Mouse (Mus musculus) stomach, embryonic 14.5 days (tissue): ENCODE results near the gene Adra1b. TPM values are rescaled to one million over a fixed set of nuclear protein-coding genes. Genes with fewer than 3 reads are reported as not detected.

Source experiments
- ATAC-seq: fragments of 200-750 bp; cut with Nextera tagmentation; 2 replicates; pipeline ENCODE4 v1.8.0; 2017; ENCODE audit warnings: low read depth, moderate TSS enrichment; ENCODE audit not compliant: insufficient number of reproducible peaks, insufficient read depth, low FRiP score
- H3K27ac ChIP-seq: fragments of 300-500 bp; sonication (generic); 2 replicates; pipeline ENCODE4 v1.5.1; 2014; ENCODE audit warnings: mild to moderate bottlenecking, low read length, moderate library complexity, mixed read lengths
- H3K27me3 ChIP-seq: fragments of 300-500 bp; sonication (generic); 2 replicates; pipeline ENCODE4 v1.6.1; 2014; ENCODE audit warnings: low read length, control low read depth, mixed read lengths; ENCODE audit not compliant: control insufficient read depth, insufficient read depth
- H3K36me3 ChIP-seq: fragments of 300-500 bp; sonication (generic); 2 replicates; pipeline ENCODE4 v1.6.1; 2014; ENCODE audit warnings: mild to moderate bottlenecking, control low read depth, low read length, moderate library complexity, mixed read lengths; ENCODE audit not compliant: control insufficient read depth, insufficient read depth
- H3K4me1 ChIP-seq: fragments of 300-500 bp; sonication (generic); 2 replicates; pipeline ENCODE4 v1.6.1; 2014; ENCODE audit warnings: low read length, control low read depth, mixed read lengths; ENCODE audit not compliant: control insufficient read depth, insufficient read depth
- H3K4me2 ChIP-seq: fragments of 300-500 bp; sonication (generic); replicated peaks from 2 replicates; pipeline ENCODE4 v1.6.1; 2014; ENCODE audit warnings: low read depth, low read length, control low read depth
- H3K4me3 ChIP-seq: fragments of 300-500 bp; sonication (generic); 2 replicates; pipeline ENCODE4 v1.5.1; 2014; ENCODE audit warnings: low read depth, low read length, control low read depth
- H3K9ac ChIP-seq: fragments of 300-500 bp; sonication (generic); replicated peaks from 2 replicates; pipeline ENCODE4 v1.6.1; 2014; ENCODE audit warnings: low read depth, mild to moderate bottlenecking, control low read depth, low read length, moderate library complexity, mixed read lengths
- H3K9me3 ChIP-seq: fragments of 300-500 bp; sonication (generic); 2 replicates; pipeline ENCODE4 v1.6.1; 2016; ENCODE audit warnings: low read depth, low read length, control low read depth; ENCODE audit not compliant: control insufficient read depth
- WGBS: fragments of 180-500 bp; shearing (Covaris S2); extraction: QIAGEN DNeasy Blood & Tissue Kit; methylation state at CpG from one replicate; pipeline ENCODE4 v1.1.7; 2014; 5-methylcytosine and 5-hydroxymethylcytosine counted together
- polyA plus RNA-seq: library from polyadenylated mRNA; unstranded; fragments of >200 nt; fragmentation: Nextera tagmentation; extraction: Ambion mirVana; gene quantifications from 2 replicates; pipeline ENCODE4 v1.2.1, GENCODE M21; 2014

Adra1b gene
- polyA plus RNA-seq, 1 experiment from 2014 or later: 0.26 TPM

GRCm38 (mm10) chr11:43929706-43930105, 28.7 kb upstream of the Adra1b start:
- H3K36me3 ChIP-seq: no peaks in the 10 kb centered on the region
- ATAC-seq: no peak
- no peaks in the 10 kb centered on the region for H3K9me3 ChIP-seq
- no peak overlapping the region for H3K9ac ChIP-seq
- H3K4me1 ChIP-seq: no peaks in the 10 kb centered on the region
- H3K27ac ChIP-seq: no peak overlapping the region
- no peaks in the 10 kb centered on the region for H3K27me3 ChIP-seq
- H3K4me3 ChIP-seq: no peak overlapping the region
- H3K4me2 ChIP-seq: no peak overlapping the region
- WGBS: 49% methylated on average over 5 of the region's 5 CpGs

- no peak overlapping the region for H3K4me3 ChIP-seq
- no peak overlapping the region for H3K9ac ChIP-seq
- no peaks in the 10 kb centered on the region for H3K4me1 ChIP-seq
- ATAC-seq: no peak
- no peak overlapping the region for H3K27ac ChIP-seq
- H3K27me3 ChIP-seq: no peaks in the 10 kb centered on the region
- H3K4me2 ChIP-seq: no peak overlapping the region
- H3K9me3 ChIP-seq: no peaks in the 10 kb centered on the region
- WGBS: 36% methylated on average over 5 of the region's 5 CpGs
- no peaks in the 10 kb centered on the region for H3K36me3 ChIP-seq
These were observed 28.2 kb upstream of the Adra1b start for GRCm38 (mm10) chr11:43929178-43929577.

GRCm38 (mm10) chr11:43927133-43927815, 26.3 kb upstream of the Adra1b start:
- Histone ChIP-seq H3K36me3 (no peaks in the 10 kb centered on the region), H3K4me1 (no peaks in the 10 kb centered on the region), H3K9ac (no peak overlapping the region), H3K4me2 (no peak overlapping the region), H3K4me3 (no peak overlapping the region), H3K9me3 (no peaks in the 10 kb centered on the region), H3K27ac (no peak overlapping the region), H3K27me3 (no peaks in the 10 kb centered on the region)
- WGBS: 69% methylated on average over 8 of the region's 8 CpGs
- no peak for ATAC-seq

- Histone ChIP-seq H3K4me3 (no peak overlapping the region), H3K4me1 (no peaks in the 10 kb centered on the region), H3K27me3 (no peaks in the 10 kb centered on the region), H3K36me3 (no peaks in the 10 kb centered on the region), H3K9ac (no peak overlapping the region), H3K9me3 (no peaks in the 10 kb centered on the region), H3K27ac (no peak overlapping the region), H3K4me2 (no peak overlapping the region)
- no peak for ATAC-seq
- 72% methylated on average over 6 of the region's 6 CpGs for WGBS
These were observed 25.2 kb upstream of the Adra1b start for GRCm38 (mm10) chr11:43926163-43926562.

- no peaks in the 10 kb centered on the region for H3K36me3 ChIP-seq
These were observed 24.6 kb upstream of the Adra1b start for GRCm38 (mm10) chr11:43925584-43925983.

GRCm38 (mm10) chr11:43921701-43922100, 20.7 kb upstream of the Adra1b start:
- Histone ChIP-seq H3K27ac (no peak overlapping the region), H3K4me1 (no peaks in the 10 kb centered on the region), H3K27me3 (no peaks in the 10 kb centered on the region), H3K9ac (no peak overlapping the region), H3K4me3 (no peak overlapping the region), H3K4me2 (no peak overlapping the region), H3K9me3 (no peaks in the 10 kb centered on the region), H3K36me3 (no peaks in the 10 kb centered on the region)
- 81% methylated on average over 2 of the region's 2 CpGs for WGBS
- no peak for ATAC-seq

More at GRCm38 (mm10) chr11:43925584-43925983, 24.6 kb upstream of the Adra1b start:
- Histone ChIP-seq H3K27ac (no peak overlapping the region), H3K9me3 (no peaks in the 10 kb centered on the region), H3K27me3 (no peaks in the 10 kb centered on the region), H3K4me3 (no peak overlapping the region), H3K4me2 (no peak overlapping the region), H3K9ac (no peak overlapping the region), H3K4me1 (no peaks in the 10 kb centered on the region)
- 41% methylated on average over 6 of the region's 6 CpGs for WGBS
- ATAC-seq: no peak

GRCm38 (mm10) chr11:43919492-43920055, 18.6 kb upstream of the Adra1b start:
- Histone ChIP-seq H3K27me3 (no peaks in the 10 kb centered on the region), H3K4me2 (no peak overlapping the region), H3K36me3 (no peaks in the 10 kb centered on the region), H3K4me1 (peaks cover 4% of the 10 kb centered on the region; the same call in 1 of the 2 replicates), H3K9me3 (no peaks in the 10 kb centered on the region), H3K4me3 (no peak overlapping the region), H3K9ac (no peak overlapping the region), H3K27ac (no peak overlapping the region)
- WGBS: 66% methylated on average over 7 of the region's 7 CpGs
- no peak for ATAC-seq

- 30% methylated on average over 12 of the region's 12 CpGs for WGBS
These were observed 13.8 kb upstream of the Adra1b start for GRCm38 (mm10) chr11:43914552-43915447.

More at GRCm38 (mm10) chr11:43914552-43915447, 13.8 kb upstream of the Adra1b start:
- no peaks in the 10 kb centered on the region for H3K36me3 ChIP-seq
- ATAC-seq: peak; percentile 78; the same call in 1 of the 2 replicates
- H3K4me2 ChIP-seq: peak overlapping the region; percentile 26; the same call in 1 of the 2 replicates
- no peak overlapping the region for H3K9ac ChIP-seq
- H3K27me3 ChIP-seq: no peaks in the 10 kb centered on the region
- H3K4me1 ChIP-seq: peaks cover 8% of the 10 kb centered on the region; the same call in 1 of the 2 replicates
- no peaks in the 10 kb centered on the region for H3K9me3 ChIP-seq
- no peak overlapping the region for H3K4me3 ChIP-seq
- peak overlapping the region; percentile 77 for H3K27ac ChIP-seq
